Mouse (Mus musculus): ENCODE measurements around the gene Iars. TPM values are rescaled to one million over a fixed set of nuclear protein-coding genes. Genes with fewer than 3 reads are reported as not detected.
"Not testable (repeated sequence)": the region's sequence is repeated elsewhere in the genome, so short reads cannot be mapped to it uniquely, and the experiment has no call there.

Iars gene
- polyA plus RNA-seq, 1 experiment from 2014 or later, result 40.9 TPM

DNA sequence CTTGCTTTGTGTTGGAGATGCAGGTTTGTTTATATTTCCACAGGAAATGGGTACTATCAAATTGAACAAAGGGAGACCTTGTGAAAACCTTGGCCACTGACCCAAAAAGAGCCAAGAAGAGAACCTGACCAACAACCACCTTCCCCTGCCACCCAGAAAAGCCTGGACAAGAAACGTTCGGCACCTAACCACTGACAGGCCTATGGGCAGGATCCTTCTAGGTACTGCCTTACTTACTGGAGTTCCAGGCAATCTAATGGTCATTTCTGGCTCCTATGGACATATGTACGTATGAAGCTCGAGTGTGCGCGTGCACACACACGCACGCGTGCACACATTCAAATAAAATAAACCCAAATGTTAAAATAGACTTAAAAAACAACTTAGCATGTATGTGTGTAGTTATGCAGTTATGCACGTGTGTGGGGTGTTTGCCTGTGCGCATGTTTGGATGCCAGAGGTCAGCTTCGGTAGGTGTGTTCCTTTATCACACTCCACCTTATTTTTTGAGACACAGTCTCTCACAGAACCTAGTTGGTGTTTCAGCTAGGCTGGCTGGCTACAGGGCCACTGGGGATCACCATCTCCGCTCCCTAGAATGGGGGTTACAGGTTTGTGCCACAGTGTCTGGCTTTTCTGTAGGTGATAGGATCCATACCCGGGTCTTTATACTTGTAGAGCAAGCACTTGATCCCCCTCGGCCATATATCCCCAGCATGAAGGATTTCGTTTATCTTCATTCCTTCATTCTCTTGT is 59.6 kb downstream of the Iars start:
- H3K27ac ChIP-seq, result no peak overlapping the region
- no peaks in the 10 kb centered on the region for H3K9me3 ChIP-seq (replicated peaks)
- H3K36me3 ChIP-seq, result 0 out of 2 replicates have a peak, but pooled peaks cover 3% of the 10 kb centered on the region
- H3K27me3 ChIP-seq, result no peaks in the 10 kb centered on the region
- no peak for ATAC-seq (replicated peaks; ENCODE audit: insufficient number of reproducible peaks, insufficient read depth, low FRiP score, low read depth)
- H3K4me3 ChIP-seq, result no peak overlapping the region
- 89% methylated on average over 16 of the region's 16 CpGs for WGBS
- H3K4me2 ChIP-seq, result no peak overlapping the region
- H3K9ac ChIP-seq, result no peak overlapping the region
- H3K4me1 ChIP-seq (replicated peaks), result no peaks in the 10 kb centered on the region

- 83% methylated on average over 9 of the region's 9 CpGs for WGBS
- H3K36me3 ChIP-seq, result no peaks in the 10 kb centered on the region
- no peaks in the 10 kb centered on the region for H3K9me3 ChIP-seq (replicated peaks)
- no peak overlapping the region for H3K4me2 ChIP-seq
- no peak overlapping the region for H3K4me3 ChIP-seq
- no peaks in the 10 kb centered on the region for H3K4me1 ChIP-seq (replicated peaks)
- no peak overlapping the region for H3K27ac ChIP-seq
- H3K9ac ChIP-seq, result no peak overlapping the region
- H3K27me3 ChIP-seq, result no peaks in the 10 kb centered on the region
- no peak for ATAC-seq (replicated peaks; ENCODE audit: insufficient number of reproducible peaks, insufficient read depth, low FRiP score, low read depth)
Measured at GRCm38 (mm10) chr13:49756591-49756990, 74.7 kb downstream of the Iars start.

- no peaks in the 10 kb centered on the region for H3K9me3 ChIP-seq (replicated peaks)
Measured at GRCm38 (mm10) chr13:49757966-49758365, 76.1 kb downstream of the Iars start.

DNA sequence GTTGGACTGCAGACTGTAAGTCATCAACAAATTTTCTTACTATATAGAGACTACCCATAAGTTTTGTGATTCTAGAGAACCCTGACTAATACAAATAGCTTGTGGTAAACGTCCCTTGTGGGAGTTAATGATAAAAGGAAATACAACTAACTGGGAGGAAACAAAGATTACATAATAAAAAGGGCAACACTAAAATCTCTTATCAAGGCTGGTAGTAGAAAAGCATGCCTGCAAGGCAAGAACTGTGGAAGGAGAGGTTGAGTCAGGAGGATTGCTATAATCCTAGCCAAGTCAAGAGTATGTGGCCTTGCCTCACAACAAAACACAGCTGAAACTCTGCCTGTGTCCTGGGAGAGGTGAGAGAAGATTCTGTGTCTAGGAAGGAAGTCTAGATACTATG is 78.8 kb downstream of the Iars start:
- Histone ChIP-seq H3K4me3 (no peak overlapping the region), H3K4me1 (replicated peaks) (no peaks in the 10 kb centered on the region), H3K36me3 (no peaks in the 10 kb centered on the region), H3K27me3 (no peaks in the 10 kb centered on the region), H3K9me3 (replicated peaks) (no peaks in the 10 kb centered on the region), H3K4me2 (no peak overlapping the region), H3K27ac (no peak overlapping the region), H3K9ac (no peak overlapping the region)
- 38% methylated on average over 1 of the region's 1 CpGs for WGBS
- ATAC-seq (replicated peaks; ENCODE audit: insufficient number of reproducible peaks, insufficient read depth, low FRiP score, low read depth), result no peak

More at GRCm38 (mm10) chr13:49757966-49758365, 76.1 kb downstream of the Iars start:
- ATAC-seq (replicated peaks; ENCODE audit: insufficient number of reproducible peaks, insufficient read depth, low FRiP score, low read depth), result no peak
- H3K4me3 ChIP-seq, result no peak overlapping the region
- H3K36me3 ChIP-seq, result no peaks in the 10 kb centered on the region
- H3K9ac ChIP-seq, result no peak overlapping the region
- no peak overlapping the region for H3K4me2 ChIP-seq
- no peaks in the 10 kb centered on the region for H3K27me3 ChIP-seq
- no peak overlapping the region for H3K27ac ChIP-seq
- H3K4me1 ChIP-seq (replicated peaks), result no peaks in the 10 kb centered on the region
- 79% methylated on average over 4 of the region's 4 CpGs for WGBS

GRCm38 (mm10) chr13:49762208-49762607 is 80.3 kb downstream of the Iars start:
- 88% methylated on average over 14 of the region's 14 CpGs for WGBS
- H3K4me1 ChIP-seq (replicated peaks), result no peaks in the 10 kb centered on the region

DNA sequence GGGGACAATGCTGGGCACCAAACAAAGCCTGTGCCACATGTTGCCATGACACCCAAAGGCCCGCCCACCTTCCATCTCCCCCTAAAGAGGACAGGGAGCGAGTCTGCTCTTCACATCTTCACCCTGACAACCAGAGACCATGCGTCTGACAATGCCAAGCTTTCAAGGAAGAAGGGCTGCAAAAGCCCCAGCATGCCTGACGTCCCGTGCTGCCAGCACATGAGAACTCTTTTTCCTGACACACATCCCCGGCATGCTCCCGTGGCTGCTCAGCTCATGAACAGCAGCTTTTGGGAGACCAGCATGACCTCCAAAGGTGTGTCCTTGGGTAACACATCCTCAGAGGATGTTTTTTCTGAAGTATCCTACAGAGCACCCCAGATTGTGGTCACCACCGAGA is 83.4 kb downstream of the Iars start:
- H3K9me3 ChIP-seq (replicated peaks), result no peaks in the 10 kb centered on the region

More at GRCm38 (mm10) chr13:49762208-49762607, 80.3 kb downstream of the Iars start:
- Histone ChIP-seq H3K9me3 (replicated peaks) (no peaks in the 10 kb centered on the region), H3K4me2 (no peak overlapping the region), H3K9ac (no peak overlapping the region), H3K27me3 (no peaks in the 10 kb centered on the region), H3K4me3 (no peak overlapping the region), H3K27ac (no peak overlapping the region), H3K36me3 (no peaks in the 10 kb centered on the region)
- no peak for ATAC-seq (replicated peaks; ENCODE audit: insufficient number of reproducible peaks, insufficient read depth, low FRiP score, low read depth)

GRCm38 (mm10) chr13:49766269-49766668 is 84.4 kb downstream of the Iars start:
- Histone ChIP-seq H3K36me3 (no peaks in the 10 kb centered on the region), H3K4me3 (no peak overlapping the region), H3K4me1 (replicated peaks) (no peaks in the 10 kb centered on the region), H3K27me3 (no peaks in the 10 kb centered on the region), H3K27ac (no peak overlapping the region), H3K4me2 (no peak overlapping the region), H3K9me3 (replicated peaks) (no peaks in the 10 kb centered on the region), H3K9ac (no peak overlapping the region)
- ATAC-seq (replicated peaks; ENCODE audit: insufficient number of reproducible peaks, insufficient read depth, low FRiP score, low read depth), result no peak
- WGBS, result 62% methylated on average over 9 of the region's 9 CpGs

More for the DNA sequence above, 83.4 kb downstream of the Iars start:
- Histone ChIP-seq H3K27me3 (no peaks in the 10 kb centered on the region), H3K27ac (no peak overlapping the region), H3K9ac (no peak overlapping the region), H3K4me1 (replicated peaks) (no peaks in the 10 kb centered on the region), H3K4me2 (no peak overlapping the region), H3K4me3 (no peak overlapping the region), H3K36me3 (no peaks in the 10 kb centered on the region)
- 87% methylated on average over 8 of the region's 8 CpGs for WGBS
- ATAC-seq (replicated peaks; ENCODE audit: insufficient number of reproducible peaks, insufficient read depth, low FRiP score, low read depth), result no peak

DNA sequence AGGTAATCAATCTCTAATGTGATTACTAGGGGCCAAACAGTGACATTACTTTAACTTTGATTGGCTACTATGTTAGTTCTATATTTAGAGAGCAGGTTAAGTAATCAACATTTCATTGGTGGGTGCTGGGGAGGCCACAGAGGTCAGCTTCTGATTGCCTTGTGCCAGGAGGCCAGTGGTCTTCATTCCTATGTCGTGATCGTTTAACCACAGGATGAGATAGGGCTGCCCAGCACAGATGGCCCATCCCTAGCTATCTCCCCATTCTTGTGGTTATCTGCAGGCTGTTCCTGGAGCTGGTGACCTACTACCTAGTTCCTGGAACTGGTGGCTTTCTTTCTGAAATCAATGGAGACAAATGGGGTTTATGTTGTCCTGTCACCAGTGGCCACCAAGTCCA is 86.1 kb downstream of the Iars start:
- H3K4me1 ChIP-seq (replicated peaks), result no peaks in the 10 kb centered on the region
- H3K27ac ChIP-seq, result no peak overlapping the region
- no peak overlapping the region for H3K9ac ChIP-seq
- 26% methylated on average over 2 of the region's 2 CpGs for WGBS
- no peak overlapping the region for H3K4me2 ChIP-seq
- no peak overlapping the region for H3K4me3 ChIP-seq
- no peaks in the 10 kb centered on the region for H3K9me3 ChIP-seq (replicated peaks)
- no peak for ATAC-seq (replicated peaks; ENCODE audit: insufficient number of reproducible peaks, insufficient read depth, low FRiP score, low read depth)
- no peaks in the 10 kb centered on the region for H3K36me3 ChIP-seq
- no peaks in the 10 kb centered on the region for H3K27me3 ChIP-seq

GRCm38 (mm10) chr13:49769111-49769510 is 87.2 kb downstream of the Iars start:
- no peak overlapping the region for H3K27ac ChIP-seq
- WGBS, result 80% methylated on average over 16 of the region's 16 CpGs
- no peak overlapping the region for H3K4me3 ChIP-seq
- H3K27me3 ChIP-seq, result no peaks in the 10 kb centered on the region
- no peaks in the 10 kb centered on the region for H3K9me3 ChIP-seq (replicated peaks)
- H3K36me3 ChIP-seq, result no peaks in the 10 kb centered on the region
- no peak for ATAC-seq (replicated peaks; ENCODE audit: insufficient number of reproducible peaks, insufficient read depth, low FRiP score, low read depth)
- no peak overlapping the region for H3K9ac ChIP-seq
- no peak overlapping the region for H3K4me2 ChIP-seq
- H3K4me1 ChIP-seq (replicated peaks), result no peaks in the 10 kb centered on the region

DNA sequence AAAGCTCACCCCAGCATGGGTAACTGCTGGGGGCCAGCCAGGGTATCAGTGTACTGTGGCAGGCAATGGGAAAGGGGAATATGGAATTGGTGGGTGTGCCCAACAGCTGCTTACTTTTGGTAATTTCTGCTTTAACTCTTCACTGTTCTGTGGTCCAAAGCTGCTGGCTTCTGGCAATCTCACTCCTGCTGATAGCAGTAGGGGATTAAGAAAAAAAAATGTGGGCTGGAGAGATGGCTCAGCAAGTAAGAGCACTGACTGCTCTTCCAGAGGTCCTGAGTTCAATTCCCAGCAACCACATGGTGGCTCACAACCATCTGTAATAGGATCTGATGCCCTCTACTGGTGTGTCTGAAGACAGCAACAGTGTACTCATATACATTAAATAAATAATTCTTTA is 89.6 kb downstream of the Iars start:
- not testable (repeated sequence) for H3K27ac ChIP-seq, H3K4me3 ChIP-seq

More for the DNA sequence above, 89.6 kb downstream of the Iars start:
- not testable (repeated sequence) for H3K36me3 ChIP-seq; H3K27me3 ChIP-seq; H3K4me1 ChIP-seq (replicated peaks); H3K4me2 ChIP-seq; H3K9me3 ChIP-seq (replicated peaks); H3K9ac ChIP-seq; ATAC-seq (replicated peaks; ENCODE audit: insufficient number of reproducible peaks, insufficient read depth, low FRiP score, low read depth)

All from heart, embryonic 15.5 days (tissue).